Mouse (Mus musculus): ENCODE results near the gene Armc6.

Armc6 gene

GRCm38 (mm10) chr8:70195762-70196161 lies 38.5 kb downstream of the Armc6 start:
- no peak for DNase-seq (ENCODE audit: low spot score)

GRCm38 (mm10) chr8:70194191-70194590 lies 40.1 kb downstream of the Armc6 start:
- no peak for DNase-seq (ENCODE audit: low spot score)

- DNase-seq (ENCODE audit: low spot score) = no peak
These were observed 41.0 kb downstream of the Armc6 start for GRCm38 (mm10) chr8:70193238-70193637.

GRCm38 (mm10) chr8:70188707-70189106 lies 45.6 kb downstream of the Armc6 start:
- no peak for DNase-seq (ENCODE audit: low spot score)

- DNase-seq (ENCODE audit: low spot score) = no peak
These were observed 51.1 kb downstream of the Armc6 start for GRCm38 (mm10) chr8:70183194-70183593.

- no peak for DNase-seq (ENCODE audit: low spot score)
These were observed 52.4 kb downstream of the Armc6 start for GRCm38 (mm10) chr8:70181903-70182252.

- no peak for DNase-seq (ENCODE audit: low spot score)
These were observed 52.9 kb downstream of the Armc6 start for GRCm38 (mm10) chr8:70181212-70181902.

- DNase-seq (ENCODE audit: low spot score) = no peak
These were observed 55.2 kb downstream of the Armc6 start for GRCm38 (mm10) chr8:70179082-70179481.

GRCm38 (mm10) chr8:70178231-70178630 lies 56.0 kb downstream of the Armc6 start:
- no peak for DNase-seq (ENCODE audit: low spot score)

GRCm38 (mm10) chr8:70174079-70174478 lies 60.2 kb downstream of the Armc6 start:
- DNase-seq (ENCODE audit: low spot score) = no peak

- DNase-seq (ENCODE audit: low spot score) = no peak
These were observed 60.9 kb downstream of the Armc6 start for GRCm38 (mm10) chr8:70173320-70173719.

GRCm38 (mm10) chr8:70172043-70172681 lies 62.1 kb downstream of the Armc6 start, which contains the start of gene Tmem161a:
Gene Tmem161a (plus strand): TSS chr8:70172356.
- DNase-seq (ENCODE audit: low spot score) = peak; percentile 81

- no peak for DNase-seq (ENCODE audit: low spot score)
These were observed 63.0 kb downstream of the Armc6 start for GRCm38 (mm10) chr8:70171240-70171639.

- DNase-seq (ENCODE audit: low spot score) = no peak
These were observed 63.5 kb downstream of the Armc6 start for GRCm38 (mm10) chr8:70170748-70171147.

Measured in spleen, adult 12 weeks (tissue).